12 mouse cellular contexts compared by ENCODE assay signal in genomic region chr11:120576365-120576981, GRCm38 (mm10). TPM values are rescaled to one million over a fixed set of nuclear protein-coding genes. Genes with fewer than 3 reads are reported as not detected.
DNase-seq lines count a peak whose midpoint lies in the region; ATAC-seq and TF ChIP-seq lines count a peak whose summit lies in the region.
"Had no signal": no experiment of that assay in that cellular context is flagged by ENCODE, and none has a peak within 500 bp of the region (broad histone marks: within the 10 kb centered on the region; RNA-seq: fewer than 3 reads in every experiment).

No protein-coding gene starts in this region.

- peaks cover 38% of the 10 kb centered on the region for H3K36me3 ChIP-seq in heart, embryonic 13.5 days
- peaks cover 24% of the 10 kb centered on the region for H3K36me3 ChIP-seq in liver, postnatal 0 days (replicated peaks; ENCODE audit: insufficient read depth, low read length)

- WGBS in heart, embryonic 13.5 days = 77% methylated on average over 3 of the region's 3 CpGs
- 76% methylated on average over 3 of the region's 3 CpGs for WGBS in liver, postnatal 0 days (ENCODE audit: insufficient replicate concordance)

- no peaks in the 10 kb centered on the region for H3K9me3 ChIP-seq in heart, embryonic 13.5 days
- H3K9me3 ChIP-seq in liver, postnatal 0 days (ENCODE audit: low read length) = no peaks in the 10 kb centered on the region
- H3K9me3 ChIP-seq: neural tube, embryonic 12.5 days had no signal

- H3K27me3 ChIP-seq in heart, embryonic 13.5 days (replicated peaks) = no peaks in the 10 kb centered on the region
- no peaks in the 10 kb centered on the region for H3K27me3 ChIP-seq in liver, postnatal 0 days (ENCODE audit: insufficient read depth, low read length)
- H3K27me3 ChIP-seq: neural tube, embryonic 12.5 days had no signal

- 0 out of 2 replicates have a peak overlapping the region, but pooled peaks have one; percentile 24 for H3K9ac ChIP-seq in heart, embryonic 13.5 days
- peak overlapping the region; percentile 56 for H3K9ac ChIP-seq in liver, postnatal 0 days (replicated peaks)
- H3K9ac ChIP-seq: neural tube, embryonic 12.5 days had no signal

- ATAC-seq in heart, embryonic 13.5 days (ENCODE audit: extremely low read depth, insufficient number of reproducible peaks, low FRiP score, low TSS enrichment) = no peak
- ATAC-seq in liver, postnatal 0 days = peak; percentile 14

- no peak for DNase-seq in heart, postnatal 4 days
- DNase-seq in kidney, postnatal 10 days = peak; percentile 69
- DNase-seq in liver, postnatal 0 days = peak; percentile 64
- DNase-seq in left cerebral cortex, adult 11 months (ENCODE audit: low spot score) = no peak
- DNase-seq in cerebellum, postnatal 4 days (ENCODE audit: low spot score in 2 of 2) = no peak
- no peak for DNase-seq in thymus, postnatal 4 days

- H3K27ac ChIP-seq in heart, embryonic 13.5 days (replicated peaks) = no peak overlapping the region
- no peak overlapping the region for H3K27ac ChIP-seq in embryonic fibroblast, embryonic 13.5 days (ENCODE audit: insufficient read depth, low read length)
- H3K27ac ChIP-seq in liver, postnatal 0 days (ENCODE audit: low read depth) = peak overlapping the region; percentile 97
- H3K27ac ChIP-seq: neural tube, embryonic 12.5 days had no signal

- peak; percentile 88 for TF ChIP-seq EP300 in liver, postnatal 0 days (IDR thresholded peaks at IDR 0.05; ENCODE audit: low read depth)

- H3K4me1 ChIP-seq in heart, embryonic 13.5 days = peaks cover 42% of the 10 kb centered on the region
- 0 out of 2 replicates have a peak, but pooled peaks cover 6% of the 10 kb centered on the region for H3K4me1 ChIP-seq in embryonic fibroblast, embryonic 13.5 days (ENCODE audit: control insufficient read depth, insufficient read depth, low read length)
- H3K4me1 ChIP-seq in liver, postnatal 0 days (ENCODE audit: insufficient read depth) = peaks cover 44% of the 10 kb centered on the region

- H3K4me2 ChIP-seq in heart, embryonic 13.5 days = no peak overlapping the region
- H3K4me2 ChIP-seq in liver, postnatal 0 days (ENCODE audit: low read depth, low read length) = peak overlapping the region; percentile 66
- H3K4me2 ChIP-seq: neural tube, embryonic 12.5 days had no signal

- no peak for TF ChIP-seq CTCF in embryonic fibroblast, embryonic 13.5 days (IDR thresholded peaks at IDR 0.05; ENCODE audit: borderline replicate concordance, insufficient read depth, low read length)
- no peak for TF ChIP-seq CTCF in liver, postnatal 0 days (IDR thresholded peaks at IDR 0.05; ENCODE audit: low read depth)

- 0 out of 2 replicates have a peak, but pooled peaks have one; percentile 5 for TF ChIP-seq POLR2A in embryonic fibroblast, embryonic 13.5 days (IDR thresholded peaks at IDR 0.05; ENCODE audit: low read depth, low read length)

- no peak overlapping the region for H3K4me3 ChIP-seq in heart, embryonic 13.5 days
- H3K4me3 ChIP-seq in embryonic fibroblast, embryonic 13.5 days (ENCODE audit: insufficient read depth, low read length) = no peak overlapping the region
- peak overlapping the region; percentile 31; the same call in 1 of the 2 replicates for H3K4me3 ChIP-seq in liver, postnatal 0 days (ENCODE audit: low read depth, low read length)
- H3K4me3 ChIP-seq: neural tube, embryonic 12.5 days had no signal

RNA-seq across cellular contexts. Expression of gene P4hb, which starts 3.4 kb away (rescaled TPM):
- 427 and 448 TPM in 2 replicates for polyA plus RNA-seq in heart, embryonic 13.5 days (2015; fragmentation: Nextera tagmentation; extraction: Ambion mirVana)
- total RNA-seq in heart, postnatal 4 days (2021) = 100 to 1,000 TPM; 353 to 365 TPM
- polyA plus RNA-seq in embryonic fibroblast, embryonic 13.5 days (2011; ENCODE audit: insufficient read length, low read depth, missing spikeins) = 846 and 907 TPM in 2 replicates
- 683 and 697 TPM in 2 replicates for polyA plus RNA-seq in liver, postnatal 0 days (2015; fragmentation: Nextera tagmentation; extraction: Ambion mirVana)

RNA-seq across cellular contexts. Expression of gene Arhgdia, which starts 5.0 kb away (rescaled TPM):
- 435 and 436 TPM in 2 replicates for polyA plus RNA-seq in heart, embryonic 13.5 days (2015; fragmentation: Nextera tagmentation; extraction: Ambion mirVana)
- 100 to 1,000 TPM; 296 to 308 TPM for total RNA-seq in heart, postnatal 4 days (2021)
- polyA plus RNA-seq in embryonic fibroblast, embryonic 13.5 days (2011; ENCODE audit: insufficient read length, low read depth, missing spikeins) = 500 and 534 TPM in 2 replicates
- polyA plus RNA-seq in liver, postnatal 0 days (2015; fragmentation: Nextera tagmentation; extraction: Ambion mirVana) = 148 and 156 TPM in 2 replicates

RNA-seq across cellular contexts. Expression of gene Alyref, which starts 21.7 kb away (rescaled TPM):
- polyA plus RNA-seq in heart, embryonic 13.5 days (2015; fragmentation: Nextera tagmentation; extraction: Ambion mirVana) = 253 and 284 TPM in 2 replicates
- 100 to 1,000 TPM; 134 TPM for total RNA-seq in heart, postnatal 4 days (2021)
- 112 and 150 TPM in 2 replicates for polyA plus RNA-seq in embryonic fibroblast, embryonic 13.5 days (2011; ENCODE audit: insufficient read length, low read depth, missing spikeins)
- polyA plus RNA-seq in liver, postnatal 0 days (2015; fragmentation: Nextera tagmentation; extraction: Ambion mirVana) = 162 and 168 TPM in 2 replicates

RNA-seq across cellular contexts. Expression of gene Anapc11, which starts 21.7 kb away (rescaled TPM):
- 174 and 199 TPM in 2 replicates for polyA plus RNA-seq in heart, embryonic 13.5 days (2015; fragmentation: Nextera tagmentation; extraction: Ambion mirVana)
- total RNA-seq in heart, postnatal 4 days (2021) = 100 to 1,000 TPM; 117 to 118 TPM
- 78.0 and 87.2 TPM in 2 replicates for polyA plus RNA-seq in embryonic fibroblast, embryonic 13.5 days (2011; ENCODE audit: insufficient read length, low read depth, missing spikeins)
- 46.1 and 47.5 TPM in 2 replicates for polyA plus RNA-seq in liver, postnatal 0 days (2015; fragmentation: Nextera tagmentation; extraction: Ambion mirVana)

RNA-seq across cellular contexts. Expression of gene Ppp1r27, which starts 25.5 kb away (rescaled TPM):
- polyA plus RNA-seq in heart, embryonic 13.5 days (2015; fragmentation: Nextera tagmentation; extraction: Ambion mirVana) = not detected in 2 replicates
- total RNA-seq in heart, postnatal 4 days (2021) = under 1 TPM in 1 of 2 experiments, not detected in 1; 0.83 TPM
- not detected in 2 replicates for polyA plus RNA-seq in embryonic fibroblast, embryonic 13.5 days (2011; ENCODE audit: insufficient read length, low read depth, missing spikeins)
- polyA plus RNA-seq in liver, postnatal 0 days (2015; fragmentation: Nextera tagmentation; extraction: Ambion mirVana) = 0.19 and 1.5 TPM in 2 replicates
- total RNA-seq: left cerebral cortex, postnatal 25 days had no signal
- polyA plus RNA-seq: heart, embryonic 14.5 days; large intestine, adult 2 months; neural tube, embryonic 12.5 days had no signal

Comparison
In these comparisons a context has a peak if more than half of its experiments do, and no peak if none do; other contexts are left out.
1. DNase-seq: peak in kidney, postnatal 10 days (single experiment) and liver, postnatal 0 days (single experiment); none in heart, postnatal 4 days (single experiment), left cerebral cortex, adult 11 months (single experiment), cerebellum, postnatal 4 days (0 of 2) and thymus, postnatal 4 days (single experiment).